Mouse (Mus musculus): ENCODE results near the gene Hbb-bh2. TPM values are rescaled to one million over a fixed set of nuclear protein-coding genes. Genes with fewer than 3 reads are reported as not detected.
"Not testable (repeated sequence)": the region's sequence is repeated elsewhere in the genome, so short reads cannot be mapped to it uniquely, and the experiment has no call there.

Hbb-bh2 gene
- total and polyA plus RNA-seq, 3 experiments, result not detected

GRCm38 (mm10) chr7:103843034-103843433 is 2.7 kb upstream of the Hbb-bh2 start, which contains the start of gene Hbb-bh1:
Gene Hbb-bh1 (minus strand): TSS chr7:103843164.
- no peak for DNase-seq (ENCODE audit: low read depth, low spot score)
- Histone ChIP-seq H3K27ac (ENCODE audit: control insufficient read depth, low read depth, low read length) (no peak within 1 kb of the TSS), H3K4me1 (ENCODE audit: control insufficient read depth in 1 of 2, insufficient read depth in 2 of 2, low read length in 2 of 2) (peaks cover 7 to 12% of the 10 kb centered on the region in 2 experiments), H3K4me3 (ENCODE audit: control insufficient read depth in 1 of 2, insufficient read depth in 1 of 2, low read depth in 2 of 2, low read length in 2 of 2) (no peak within 1 kb of the TSS), H3K79me2 (ENCODE audit: control insufficient read depth, insufficient read depth, low read length, poor library complexity) (no peaks in the 10 kb centered on the region), H3K9me3 (replicated peaks; ENCODE audit: insufficient read depth, low read length) (no peaks in the 10 kb centered on the region), H3K27me3 (ENCODE audit: control insufficient read depth in 1 of 2, insufficient read depth in 2 of 2, low read length in 2 of 2) (no peaks in the 10 kb centered on the region), H3K36me3 (ENCODE audit: control insufficient read depth in 1 of 2, insufficient read depth in 2 of 2, low read length in 2 of 2) (peaks cover 0 to 4% of the 10 kb centered on the region in 2 experiments; a peak in 2 of 4 replicates), H3K9ac (ENCODE audit: control insufficient read depth, low read depth, low read length, poor library complexity, severe bottlenecking) (no peak within 1 kb of the TSS)
- TF ChIP-seq GATA1 (IDR thresholded peaks at IDR 0.05; ENCODE audit: low read depth, low read length) (no peak), MAFK (IDR thresholded peaks at IDR 0.05; ENCODE audit: borderline replicate concordance, low read depth, low read length) (no peak), TCF12 (IDR thresholded peaks at IDR 0.05; ENCODE audit: low read depth, low read length) (no peak), GABPA (IDR thresholded peaks at IDR 0.05; ENCODE audit: low read depth, low read length) (no peak), JUND (IDR thresholded peaks at IDR 0.05; ENCODE audit: low read depth, low read length) (no peak), SMC3 (IDR thresholded peaks at IDR 0.05; ENCODE audit: low read depth, low read length) (no peak), NELFE (IDR thresholded peaks at IDR 0.05; ENCODE audit: low read depth, low read length) (no peak), MAX (IDR thresholded peaks at IDR 0.05; ENCODE audit: low read length) (no peak), TBP (IDR thresholded peaks at IDR 0.05; ENCODE audit: low read depth, low read length) (no peak), USF1 (IDR thresholded peaks at IDR 0.05; ENCODE audit: low read depth, low read length) (no peak), MAZ (IDR thresholded peaks at IDR 0.05; ENCODE audit: low read depth, low read length) (no peak), ZMIZ1 (IDR thresholded peaks at IDR 0.05; ENCODE audit: low read depth, low read length) (no peak)

- Histone ChIP-seq H3K4me1 (ENCODE audit: control insufficient read depth in 1 of 2, insufficient read depth in 2 of 2, low read length in 2 of 2) (peaks cover 6 to 11% of the 10 kb centered on the region in 2 experiments), H3K27ac (ENCODE audit: control insufficient read depth, low read depth, low read length) (no peak within 1 kb of the TSS), H3K9me3 (replicated peaks; ENCODE audit: insufficient read depth, low read length) (no peaks in the 10 kb centered on the region), H3K27me3 (ENCODE audit: control insufficient read depth in 1 of 2, insufficient read depth in 2 of 2, low read length in 2 of 2) (no peaks in the 10 kb centered on the region), H3K4me3 (ENCODE audit: control insufficient read depth in 1 of 2, insufficient read depth in 1 of 2, low read depth in 2 of 2, low read length in 2 of 2) (no peak within 1 kb of the TSS), H3K79me2 (ENCODE audit: control insufficient read depth, insufficient read depth, low read length, poor library complexity) (no peaks in the 10 kb centered on the region), H3K36me3 (ENCODE audit: control insufficient read depth in 1 of 2, insufficient read depth in 2 of 2, low read length in 2 of 2) (peaks cover 0 to 6% of the 10 kb centered on the region in 2 experiments; a peak in 2 of 4 replicates), H3K9ac (ENCODE audit: control insufficient read depth, low read depth, low read length, poor library complexity, severe bottlenecking) (no peak within 1 kb of the TSS)
- peak in 1 of 2 experiments; percentile 5; a peak in 1 of 4 replicates for TF ChIP-seq EP300 (IDR thresholded peaks at IDR 0.05; ENCODE audit: low read depth in 1 of 2, low read length in 2 of 2)
- TF ChIP-seq ETS1 (IDR thresholded peaks at IDR 0.05; ENCODE audit: low read depth, low read length), result no peak
- TF ChIP-seq JUND (IDR thresholded peaks at IDR 0.05; ENCODE audit: low read depth, low read length), result no peak
- TF ChIP-seq POLR2AphosphoS5 (IDR thresholded peaks at IDR 0.05; ENCODE audit: borderline replicate concordance, low read depth, low read length), result peak; percentile 64; the same call in 1 of the 2 replicates
- no peak for TF ChIP-seq ZKSCAN1 (IDR thresholded peaks at IDR 0.05; ENCODE audit: low read depth, low read length)
- TF ChIP-seq UBTF (IDR thresholded peaks at IDR 0.05; ENCODE audit: borderline replicate concordance, insufficient read depth, low read depth, low read length), result no peak
- TF ChIP-seq ZC3H11A (IDR thresholded peaks at IDR 0.05; ENCODE audit: low read depth, low read length), result no peak
- 0 out of 2 replicates have a peak, but pooled peaks have one; percentile 13 for TF ChIP-seq GATA1 (IDR thresholded peaks at IDR 0.05; ENCODE audit: low read depth, low read length)
- TF ChIP-seq TAL1 (IDR thresholded peaks at IDR 0.05; ENCODE audit: low read length), result no peak
- DNase-seq (ENCODE audit: low read depth, low spot score), result peak; percentile 38
These were observed 12.5 kb downstream of the Hbb-bh2 start, which contains the start of gene Hbb-bs for GRCm38 (mm10) chr7:103827808-103828207. Gene Hbb-bs (minus strand): TSS chr7:103828096.

GRCm38 (mm10) chr7:103827139-103827538 is 13.2 kb downstream of the Hbb-bh2 start:
- H3K9ac ChIP-seq (ENCODE audit: control insufficient read depth, low read depth, low read length, poor library complexity, severe bottlenecking); H3K4me3 ChIP-seq (ENCODE audit: control insufficient read depth in 1 of 2, insufficient read depth in 1 of 2, low read depth in 2 of 2, low read length in 2 of 2); H3K9me3 ChIP-seq (replicated peaks; ENCODE audit: insufficient read depth, low read length); DNase-seq (ENCODE audit: low read depth, low spot score); H3K36me3 ChIP-seq (ENCODE audit: control insufficient read depth in 1 of 2, insufficient read depth in 2 of 2, low read length in 2 of 2); H3K27me3 ChIP-seq (ENCODE audit: control insufficient read depth in 1 of 2, insufficient read depth in 2 of 2, low read length in 2 of 2); H3K27ac ChIP-seq (ENCODE audit: control insufficient read depth, low read depth, low read length); H3K79me2 ChIP-seq (ENCODE audit: control insufficient read depth, insufficient read depth, low read length, poor library complexity): not testable (repeated sequence)
- H3K4me1 ChIP-seq (ENCODE audit: control insufficient read depth in 1 of 2, insufficient read depth in 2 of 2, low read length in 2 of 2), result peaks cover 6 to 11% of the 10 kb centered on the region in 2 experiments

All from MEL (cell line).